Mouse (Mus musculus): ENCODE measurements around the gene Pde3b.
"Not testable (repeated sequence)": the region's sequence is repeated elsewhere in the genome, so short reads cannot be mapped to it uniquely, and the experiment has no call there.

The Pde3b gene

GRCm38 (mm10) chr7:114414421-114415335 lies at the start of gene Pde3b:
Gene Pde3b, plus strand, starts transcription at chr7:114415281.
- DNase-seq (ENCODE audit: low spot score): no peak

- no peak for DNase-seq (ENCODE audit: low spot score)
Measured at GRCm38 (mm10) chr7:114402130-114402529, 13.0 kb upstream of the Pde3b start.

GRCm38 (mm10) chr7:114415336-114416020 lies 397 bp downstream of the Pde3b start:
- DNase-seq (ENCODE audit: low spot score): no peak

- no peak for DNase-seq (ENCODE audit: low spot score)
Measured at GRCm38 (mm10) chr7:114416021-114416845, 1.2 kb downstream of the Pde3b start.

GRCm38 (mm10) chr7:114419331-114419730 lies 4.2 kb downstream of the Pde3b start:
- DNase-seq (ENCODE audit: low spot score): not testable (repeated sequence)

GRCm38 (mm10) chr7:114420918-114421317 lies 5.8 kb downstream of the Pde3b start:
- no peak for DNase-seq (ENCODE audit: low spot score)

GRCm38 (mm10) chr7:114422224-114422623 lies 7.1 kb downstream of the Pde3b start:
- no peak for DNase-seq (ENCODE audit: low spot score)

GRCm38 (mm10) chr7:114429768-114430167 lies 14.7 kb downstream of the Pde3b start:
- no peak for DNase-seq (ENCODE audit: low spot score)

GRCm38 (mm10) chr7:114431966-114432365 lies 16.9 kb downstream of the Pde3b start:
- DNase-seq (ENCODE audit: low spot score): no peak

- no peak for DNase-seq (ENCODE audit: low spot score)
Measured at GRCm38 (mm10) chr7:114439726-114440125, 24.6 kb downstream of the Pde3b start.

GRCm38 (mm10) chr7:114440494-114440893 lies 25.4 kb downstream of the Pde3b start:
- DNase-seq (ENCODE audit: low spot score): no peak

GRCm38 (mm10) chr7:114452876-114453275 lies 37.8 kb downstream of the Pde3b start:
- no peak for DNase-seq (ENCODE audit: low spot score)

- no peak for DNase-seq (ENCODE audit: low spot score)
Measured at GRCm38 (mm10) chr7:114453300-114453990, 38.4 kb downstream of the Pde3b start.

- no peak for DNase-seq (ENCODE audit: low spot score)
Measured at GRCm38 (mm10) chr7:114454858-114455257, 39.8 kb downstream of the Pde3b start.

- DNase-seq (ENCODE audit: low spot score): no peak
Measured at GRCm38 (mm10) chr7:114456904-114457303, 41.8 kb downstream of the Pde3b start.

GRCm38 (mm10) chr7:114459909-114460308 lies 44.8 kb downstream of the Pde3b start:
- no peak for DNase-seq (ENCODE audit: low spot score)

- DNase-seq (ENCODE audit: low spot score): no peak
Measured at GRCm38 (mm10) chr7:114461727-114462126, 46.6 kb downstream of the Pde3b start.

- no peak for DNase-seq (ENCODE audit: low spot score)
Measured at GRCm38 (mm10) chr7:114466358-114466757, 51.3 kb downstream of the Pde3b start.

- DNase-seq (ENCODE audit: low spot score): no peak
Measured at GRCm38 (mm10) chr7:114472471-114472870, 57.4 kb downstream of the Pde3b start.

- no peak for DNase-seq (ENCODE audit: low spot score)
Measured at GRCm38 (mm10) chr7:114474889-114475288, 59.8 kb downstream of the Pde3b start.

- no peak for DNase-seq (ENCODE audit: low spot score)
Measured at GRCm38 (mm10) chr7:114477884-114478283, 62.8 kb downstream of the Pde3b start.

- DNase-seq (ENCODE audit: low spot score): no peak
Measured at GRCm38 (mm10) chr7:114478901-114479300, 63.8 kb downstream of the Pde3b start.
